Mouse (Mus musculus) spleen, adult 2 months (tissue): ENCODE data around the gene Scarf1. TPM values are rescaled to one million over a fixed set of nuclear protein-coding genes. Genes with fewer than 3 reads are reported as not detected.
A peak's percentile ranks its signal among the peaks of the same experiment; 100 is the strongest.

Source experiments
- DNase-seq, 2 experiments: peaks; one replicate each; pipeline versions ENCODE4 v3.0.0 to v3.0.0-alpha.2; 2012 to 2021; ENCODE audit warnings: low spot score in 2 of 2, low read depth in 1 of 2
- H3K27ac ChIP-seq: fragments of 200-500 bp; 2 replicates; pipeline ENCODE4 v1.5.1; 2012; ENCODE audit warnings: low read length, inconsistent platforms; ENCODE audit not compliant: insufficient read depth
- H3K27me3 ChIP-seq: fragments of 200-500 bp; 2 replicates; pipeline ENCODE4 v1.6.1; 2012; ENCODE audit warnings: mild to moderate bottlenecking, moderate library complexity, low read length, inconsistent platforms; ENCODE audit not compliant: control insufficient read depth, insufficient read depth
- H3K36me3 ChIP-seq: fragments of 200-500 bp; 2 replicates; pipeline ENCODE4 v1.6.1; 2012; ENCODE audit warnings: mild to moderate bottlenecking, low read length, inconsistent platforms; ENCODE audit not compliant: control insufficient read depth, insufficient read depth
- H3K4me1 ChIP-seq: fragments of 200-500 bp; 2 replicates; pipeline ENCODE4 v1.6.1; 2011; ENCODE audit warnings: inconsistent platforms; ENCODE audit not compliant: control insufficient read depth, insufficient read depth, insufficient read length
- H3K4me3 ChIP-seq: fragments of 200-500 bp; 2 replicates; pipeline ENCODE4 v1.5.1; 2011; ENCODE audit warnings: mild to moderate bottlenecking, inconsistent platforms; ENCODE audit not compliant: insufficient read depth, insufficient read length; ENCODE audit errors: extremely low read depth
- CTCF ChIP-seq: fragments of 200-500 bp; IDR thresholded peaks from 2 replicates; pipeline ENCODE4 v1.5.1; 2011; ENCODE audit warnings: mild to moderate bottlenecking, inconsistent platforms; ENCODE audit not compliant: insufficient read depth, insufficient read length, insufficient replicate concordance; ENCODE audit errors: extremely low read depth
- POLR2A ChIP-seq: fragments of 200-500 bp; IDR thresholded peaks from 2 replicates; pipeline ENCODE4 v1.6.1; 2011; ENCODE audit warnings: low read depth, low read length, inconsistent platforms
- WGBS: fragments of 180-500 bp; shearing (Covaris S2); methylation state at CpG from one replicate; pipeline ENCODE4 v1.1.7; 2018; 5-methylcytosine and 5-hydroxymethylcytosine counted together
- polyA plus RNA-seq: library from polyadenylated mRNA; depleted of rRNA; stranded (reverse); fragments of >200 nt; gene quantifications from 2 replicates; pipeline ENCODE4 v1.2.3, GENCODE M21; 2012

The Scarf1 gene
- polyA plus RNA-seq, 1 experiment: 11.5 TPM

- TF ChIP-seq CTCF (no peak), POLR2A (no peak)
- 92% methylated on average over 9 of the region's 9 CpGs for WGBS
- no peak for DNase-seq
- Histone ChIP-seq H3K4me1 (peaks cover 18% of the 10 kb centered on the region), H3K36me3 (peaks cover 36% of the 10 kb centered on the region), H3K27me3 (no peaks in the 10 kb centered on the region), H3K27ac (no peak overlapping the region), H3K4me3 (no peak overlapping the region)
Measured at GRCm38 (mm10) chr11:75544713-75545112, 31.4 kb downstream of the Scarf1 start.

- peaks cover 9% of the 10 kb centered on the region; the same call in 1 of the 2 replicates for H3K4me1 ChIP-seq
- H3K27me3 ChIP-seq: no peaks in the 10 kb centered on the region
- no peak overlapping the region for H3K4me3 ChIP-seq
- DNase-seq: no peak
- peaks cover 34% of the 10 kb centered on the region for H3K36me3 ChIP-seq
- WGBS: 87% methylated on average over 4 of the region's 4 CpGs
- TF ChIP-seq POLR2A (no peak), CTCF (no peak)
- H3K27ac ChIP-seq: no peak overlapping the region
Measured at GRCm38 (mm10) chr11:75546057-75546456, 32.7 kb downstream of the Scarf1 start.

- H3K4me3 ChIP-seq: no peak overlapping the region
- TF ChIP-seq POLR2A (no peak), CTCF (no peak)
- WGBS: 59% methylated on average over 5 of the region's 5 CpGs
- 0 out of 2 replicates have a peak, but pooled peaks cover 2% of the 10 kb centered on the region for H3K4me1 ChIP-seq
- H3K27me3 ChIP-seq: no peaks in the 10 kb centered on the region
- H3K36me3 ChIP-seq: peaks cover 30% of the 10 kb centered on the region
- no peak for DNase-seq
- H3K27ac ChIP-seq: peak overlapping the region; percentile 58; the same call in 1 of the 2 replicates
Measured at GRCm38 (mm10) chr11:75549658-75550111, 36.3 kb downstream of the Scarf1 start.

- no peak for DNase-seq
- TF ChIP-seq POLR2A: no peak
- no peak for TF ChIP-seq CTCF
- H3K4me1 ChIP-seq: 0 out of 2 replicates have a peak, but pooled peaks cover 2% of the 10 kb centered on the region
Measured at GRCm38 (mm10) chr11:75550200-75550946, 37.0 kb downstream of the Scarf1 start.

DNA sequence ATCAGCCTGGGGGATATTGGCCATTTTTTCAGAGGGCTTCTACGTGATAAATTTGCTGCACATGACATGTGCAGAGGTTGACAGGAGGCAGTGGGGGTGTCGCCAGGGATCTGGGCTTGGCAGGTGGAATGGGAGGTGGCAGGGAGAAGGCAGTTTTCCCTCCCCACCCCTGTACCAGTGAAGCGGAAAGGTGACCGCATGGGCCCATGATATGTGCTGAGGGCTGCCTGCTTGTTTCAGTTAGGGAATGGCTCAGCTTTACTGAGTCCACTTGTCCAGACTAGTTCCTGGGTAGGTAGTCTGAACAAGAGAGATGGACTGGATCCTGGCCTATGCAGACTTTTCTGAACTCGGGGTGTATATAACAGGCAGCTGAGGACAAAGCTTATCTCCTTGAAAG is 38.0 kb downstream of the Scarf1 start:
- Histone ChIP-seq H3K4me3 (no peak overlapping the region), H3K27ac (no peak overlapping the region), H3K36me3 (peaks cover 15% of the 10 kb centered on the region), H3K27me3 (no peaks in the 10 kb centered on the region), H3K4me1 (0 out of 2 replicates have a peak, but pooled peaks cover 2% of the 10 kb centered on the region)
- 73% methylated on average over 5 of the region's 5 CpGs for WGBS
- TF ChIP-seq CTCF: no peak
- no peak for TF ChIP-seq POLR2A
- no peak for DNase-seq

More at GRCm38 (mm10) chr11:75550200-75550946, 37.0 kb downstream of the Scarf1 start:
- Histone ChIP-seq H3K27me3 (no peaks in the 10 kb centered on the region), H3K36me3 (peaks cover 24% of the 10 kb centered on the region), H3K27ac (no peak overlapping the region), H3K4me3 (no peak overlapping the region)
- WGBS: 90% methylated on average over 12 of the region's 12 CpGs

DNA sequence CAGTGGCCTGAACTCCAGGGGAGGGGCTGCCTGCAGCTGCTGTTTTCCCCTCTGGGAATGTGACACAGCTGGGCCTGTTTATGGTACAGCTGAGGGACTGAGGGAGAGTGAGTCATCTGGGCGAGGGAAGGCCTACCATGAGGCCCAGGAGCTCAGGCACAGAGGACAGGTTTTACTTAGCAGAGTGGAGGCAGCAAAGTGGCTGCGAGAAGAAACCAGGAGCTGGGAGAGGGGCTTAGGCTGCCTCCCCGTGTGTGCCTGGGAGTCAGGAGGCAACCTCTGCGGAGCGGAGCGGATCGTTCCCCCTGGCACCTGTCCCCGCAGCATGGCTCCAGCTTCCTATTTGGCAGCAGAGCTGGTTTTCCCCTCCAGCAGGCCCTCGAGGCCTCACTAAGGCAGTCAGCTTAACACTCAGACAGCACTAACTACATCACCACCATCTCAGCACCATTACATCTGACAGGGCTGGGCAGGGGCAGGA is 38.7 kb downstream of the Scarf1 start:
- H3K4me3 ChIP-seq: no peak overlapping the region
- WGBS: 75% methylated on average over 9 of the region's 9 CpGs
- peaks cover 11% of the 10 kb centered on the region; the same call in 1 of the 2 replicates for H3K36me3 ChIP-seq
- no peaks in the 10 kb centered on the region for H3K27me3 ChIP-seq
- no peak for TF ChIP-seq CTCF
- no peak for TF ChIP-seq POLR2A
- H3K4me1 ChIP-seq: 0 out of 2 replicates have a peak, but pooled peaks cover 2% of the 10 kb centered on the region
- DNase-seq: no peak
- H3K27ac ChIP-seq: no peak overlapping the region
